Mouse (Mus musculus): ENCODE data around the gene Tcp11. TPM values are rescaled to one million over a fixed set of nuclear protein-coding genes. Genes with fewer than 3 reads are reported as not detected.

Gene Tcp11
- polyA plus RNA-seq, 1 experiment = 0.43 TPM

- WGBS = 62% methylated on average over 3 of the region's 3 CpGs
- Histone ChIP-seq H3K27me3 (ENCODE audit: control insufficient read depth, insufficient read depth, low read length) (no peaks in the 10 kb centered on the region), H3K4me1 (ENCODE audit: control insufficient read depth, insufficient read depth, low read length) (no peaks in the 10 kb centered on the region), H3K27ac (ENCODE audit: insufficient read depth, low read length) (no peak overlapping the region), H3K4me3 (replicated peaks; ENCODE audit: insufficient read depth, low read depth, low read length) (no peak overlapping the region)
- DNase-seq = no peak
- TF ChIP-seq CTCF (IDR thresholded peaks at IDR 0.05; ENCODE audit: borderline replicate concordance, insufficient read depth, low read depth, low read length) (no peak), POLR2A (IDR thresholded peaks at IDR 0.05; ENCODE audit: borderline replicate concordance, insufficient read depth, low read length) (no peak)
Observed at GRCm38 (mm10) chr17:28099086-28099485, 18.6 kb upstream of the Tcp11 start.

DNA sequence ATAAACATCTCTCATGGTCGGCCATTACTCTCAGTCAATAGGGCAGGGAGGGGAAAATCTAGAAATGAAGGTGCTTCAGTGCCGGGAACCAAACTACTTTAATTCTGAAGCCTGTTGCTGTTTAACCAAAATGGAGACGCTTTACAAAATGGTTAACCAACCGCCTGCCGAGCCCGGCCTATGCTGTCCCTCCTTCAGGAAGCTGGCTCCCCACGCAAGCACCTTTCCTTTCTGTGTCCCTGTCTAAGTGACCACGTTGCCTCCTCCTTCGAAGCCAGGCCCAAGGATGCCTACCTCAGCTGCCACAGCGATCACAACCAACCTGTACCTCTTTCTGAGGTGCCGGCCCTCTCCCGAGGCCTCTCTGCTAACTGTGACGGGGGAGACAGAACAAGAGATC lies 16.9 kb upstream of the Tcp11 start:
- Histone ChIP-seq H3K27ac (ENCODE audit: insufficient read depth, low read length) (no peak overlapping the region), H3K4me1 (ENCODE audit: control insufficient read depth, insufficient read depth, low read length) (no peaks in the 10 kb centered on the region), H3K27me3 (ENCODE audit: control insufficient read depth, insufficient read depth, low read length) (no peaks in the 10 kb centered on the region), H3K4me3 (replicated peaks; ENCODE audit: insufficient read depth, low read depth, low read length) (no peak overlapping the region)
- TF ChIP-seq POLR2A (IDR thresholded peaks at IDR 0.05; ENCODE audit: borderline replicate concordance, insufficient read depth, low read length) (no peak), CTCF (IDR thresholded peaks at IDR 0.05; ENCODE audit: borderline replicate concordance, insufficient read depth, low read depth, low read length) (no peak)
- 94% methylated on average over 13 of the region's 13 CpGs for WGBS
- no peak for DNase-seq

DNA sequence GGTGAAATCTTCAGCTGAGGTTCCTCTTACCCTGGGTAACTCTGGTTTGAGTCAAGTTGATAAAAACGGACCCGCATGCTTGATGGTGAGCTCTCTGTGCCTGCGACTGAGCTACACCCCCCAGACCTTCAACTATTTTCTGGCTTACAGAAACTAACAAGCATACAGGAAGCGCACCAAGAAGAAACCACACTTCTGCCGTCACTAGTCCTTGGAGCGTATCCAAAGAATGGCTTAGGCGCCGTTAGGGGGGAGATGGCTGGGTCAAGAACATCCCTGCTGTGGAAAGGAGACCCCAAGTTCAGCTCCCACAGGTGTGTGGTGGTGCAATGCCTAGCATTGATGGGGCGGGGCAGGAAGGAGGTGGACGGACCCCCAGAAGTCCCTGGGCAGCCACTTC lies 16.0 kb upstream of the Tcp11 start:
- WGBS = 68% methylated on average over 10 of the region's 10 CpGs

DNA sequence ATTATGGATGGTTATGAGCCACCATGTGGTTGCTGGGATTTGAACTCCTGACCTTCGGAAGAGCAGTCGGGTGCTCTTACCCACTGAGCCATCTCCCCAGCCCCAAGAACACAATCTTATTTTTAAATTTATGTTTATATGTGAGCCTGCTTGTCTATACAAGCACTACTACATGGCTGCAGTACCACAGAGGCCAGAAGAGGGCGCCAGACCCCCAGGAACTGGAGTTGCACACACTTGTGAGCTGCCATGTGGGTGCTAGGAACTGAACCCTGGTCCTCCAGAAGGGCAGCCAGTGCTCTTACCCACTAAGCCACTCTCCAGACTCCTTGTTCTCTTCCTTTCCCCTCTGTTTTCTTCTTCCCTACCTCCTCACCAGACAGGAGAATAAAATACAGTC lies 13.4 kb upstream of the Tcp11 start:
- WGBS = 83% methylated on average over 3 of the region's 3 CpGs
- Histone ChIP-seq H3K4me3 (replicated peaks; ENCODE audit: insufficient read depth, low read depth, low read length) (no peak overlapping the region), H3K27me3 (ENCODE audit: control insufficient read depth, insufficient read depth, low read length) (no peaks in the 10 kb centered on the region), H3K27ac (ENCODE audit: insufficient read depth, low read length) (no peak overlapping the region), H3K4me1 (ENCODE audit: control insufficient read depth, insufficient read depth, low read length) (no peaks in the 10 kb centered on the region)
- DNase-seq = no peak
- peak; percentile 11; the same call in 1 of the 2 replicates for TF ChIP-seq CTCF (IDR thresholded peaks at IDR 0.05; ENCODE audit: borderline replicate concordance, insufficient read depth, low read depth, low read length)
- no peak for TF ChIP-seq POLR2A (IDR thresholded peaks at IDR 0.05; ENCODE audit: borderline replicate concordance, insufficient read depth, low read length)

More for the DNA sequence above, 16.0 kb upstream of the Tcp11 start:
- H3K4me1 ChIP-seq (ENCODE audit: control insufficient read depth, insufficient read depth, low read length) = no peaks in the 10 kb centered on the region
- DNase-seq = no peak
- no peak overlapping the region for H3K4me3 ChIP-seq (replicated peaks; ENCODE audit: insufficient read depth, low read depth, low read length)
- TF ChIP-seq POLR2A (IDR thresholded peaks at IDR 0.05; ENCODE audit: borderline replicate concordance, insufficient read depth, low read length) (no peak), CTCF (IDR thresholded peaks at IDR 0.05; ENCODE audit: borderline replicate concordance, insufficient read depth, low read depth, low read length) (no peak)
- no peak overlapping the region for H3K27ac ChIP-seq (ENCODE audit: insufficient read depth, low read length)
- no peaks in the 10 kb centered on the region for H3K27me3 ChIP-seq (ENCODE audit: control insufficient read depth, insufficient read depth, low read length)

- no peak overlapping the region for H3K4me3 ChIP-seq (replicated peaks; ENCODE audit: insufficient read depth, low read depth, low read length)
- no peaks in the 10 kb centered on the region for H3K27me3 ChIP-seq (ENCODE audit: control insufficient read depth, insufficient read depth, low read length)
- no peak for DNase-seq
- H3K4me1 ChIP-seq (ENCODE audit: control insufficient read depth, insufficient read depth, low read length) = no peaks in the 10 kb centered on the region
- no peak for TF ChIP-seq POLR2A (IDR thresholded peaks at IDR 0.05; ENCODE audit: borderline replicate concordance, insufficient read depth, low read length)
- 95% methylated on average over 2 of the region's 2 CpGs for WGBS
- no peak overlapping the region for H3K27ac ChIP-seq (ENCODE audit: insufficient read depth, low read length)
Observed at GRCm38 (mm10) chr17:28092297-28092696, 11.9 kb upstream of the Tcp11 start.

- 89% methylated on average over 6 of the region's 6 CpGs for WGBS
- TF ChIP-seq CTCF (IDR thresholded peaks at IDR 0.05; ENCODE audit: borderline replicate concordance, insufficient read depth, low read depth, low read length) (no peak), POLR2A (IDR thresholded peaks at IDR 0.05; ENCODE audit: borderline replicate concordance, insufficient read depth, low read length) (no peak)
- H3K4me3 ChIP-seq (replicated peaks; ENCODE audit: insufficient read depth, low read depth, low read length) = no peak overlapping the region
- H3K4me1 ChIP-seq (ENCODE audit: control insufficient read depth, insufficient read depth, low read length) = no peaks in the 10 kb centered on the region
- no peak for DNase-seq
- H3K27ac ChIP-seq (ENCODE audit: insufficient read depth, low read length) = no peak overlapping the region
- H3K27me3 ChIP-seq (ENCODE audit: control insufficient read depth, insufficient read depth, low read length) = no peaks in the 10 kb centered on the region
Observed at GRCm38 (mm10) chr17:28088718-28089117, 8.3 kb upstream of the Tcp11 start.

DNA sequence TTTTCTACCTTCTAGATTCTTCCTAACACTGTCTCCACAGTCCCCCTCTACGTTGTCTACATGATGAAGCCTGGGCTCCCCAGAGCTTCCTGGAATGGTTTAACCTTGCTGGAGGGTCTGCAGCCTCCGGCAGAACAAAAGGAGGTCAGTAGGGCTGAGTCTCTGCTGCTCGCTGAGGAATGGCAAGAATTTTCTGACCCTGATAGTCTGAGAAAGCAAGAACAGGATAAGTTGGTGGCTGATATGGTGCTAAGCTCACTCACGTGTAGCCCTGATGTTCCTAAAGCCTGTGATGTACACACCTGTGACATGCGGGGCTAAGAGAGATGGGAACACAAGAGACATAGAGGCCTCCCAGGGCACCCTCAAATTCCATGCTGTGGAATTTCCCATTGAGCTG lies 7.0 kb upstream of the Tcp11 start:
- no peaks in the 10 kb centered on the region for H3K27me3 ChIP-seq (ENCODE audit: control insufficient read depth, insufficient read depth, low read length)
- DNase-seq = no peak
- 59% methylated on average over 5 of the region's 5 CpGs for WGBS
- no peak overlapping the region for H3K4me3 ChIP-seq (replicated peaks; ENCODE audit: insufficient read depth, low read depth, low read length)
- H3K27ac ChIP-seq (ENCODE audit: insufficient read depth, low read length) = no peak overlapping the region
- TF ChIP-seq POLR2A (IDR thresholded peaks at IDR 0.05; ENCODE audit: borderline replicate concordance, insufficient read depth, low read length) (no peak), CTCF (IDR thresholded peaks at IDR 0.05; ENCODE audit: borderline replicate concordance, insufficient read depth, low read depth, low read length) (no peak)
- no peaks in the 10 kb centered on the region for H3K4me1 ChIP-seq (ENCODE audit: control insufficient read depth, insufficient read depth, low read length)

GRCm38 (mm10) chr17:28084964-28085363 lies 4.5 kb upstream of the Tcp11 start:
- 2% methylated on average over 16 of the region's 16 CpGs for WGBS
- DNase-seq = peak; percentile 78 to 86
- no peaks in the 10 kb centered on the region for H3K4me1 ChIP-seq (ENCODE audit: control insufficient read depth, insufficient read depth, low read length)
- H3K4me3 ChIP-seq (replicated peaks; ENCODE audit: insufficient read depth, low read depth, low read length) = no peak overlapping the region
- H3K27ac ChIP-seq (ENCODE audit: insufficient read depth, low read length) = no peak overlapping the region
- H3K27me3 ChIP-seq (ENCODE audit: control insufficient read depth, insufficient read depth, low read length) = peaks cover 1% of the 10 kb centered on the region; the same call in 1 of the 2 replicates
- TF ChIP-seq CTCF (IDR thresholded peaks at IDR 0.05; ENCODE audit: borderline replicate concordance, insufficient read depth, low read depth, low read length) (peak; percentile 91), POLR2A (IDR thresholded peaks at IDR 0.05; ENCODE audit: borderline replicate concordance, insufficient read depth, low read length) (no peak)

Data from cerebellum, adult 2 months (tissue).